ENCODE assay signal across 21 mouse cellular contexts in the genomic region with DNA sequence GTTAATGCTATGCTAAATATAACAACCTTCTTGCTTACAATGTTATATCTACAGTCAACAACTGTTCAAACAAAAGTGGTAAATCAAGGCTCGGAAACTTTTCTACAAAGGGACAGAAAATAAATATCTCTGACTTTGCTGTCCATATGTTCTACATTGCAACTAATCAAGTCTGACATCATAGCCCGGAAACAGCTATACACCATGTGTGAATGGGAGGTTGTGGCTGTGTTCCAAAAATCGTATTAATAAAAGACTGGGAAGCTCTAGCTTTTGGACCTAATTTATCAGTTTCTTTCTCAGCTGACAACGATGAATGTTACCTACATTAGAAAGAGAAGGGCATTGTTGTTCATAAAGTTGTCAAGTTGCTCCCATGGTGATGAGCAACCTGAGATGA. TPM values are rescaled to one million over a fixed set of nuclear protein-coding genes. Genes with fewer than 3 reads are reported as not detected.
DNase-seq lines count a peak whose midpoint lies in the region; ATAC-seq and TF ChIP-seq lines count a peak whose summit lies in the region.
"Had no signal": no experiment of that assay in that cellular context is flagged by ENCODE, and none has a peak within 500 bp of the region (broad histone marks: within the 10 kb centered on the region; RNA-seq: fewer than 3 reads in every experiment).

No protein-coding gene starts in this region.

- no peak for TF ChIP-seq CTCF in brain, embryonic 14.5 days (IDR thresholded peaks at IDR 0.05; ENCODE audit: borderline replicate concordance, extremely low read depth, insufficient read depth, insufficient read length)

- no peak overlapping the region for H3K4me2 ChIP-seq in embryonic facial prominence, embryonic 14.5 days (ENCODE audit: low read depth, low read length)
- H3K4me2 ChIP-seq in forebrain, embryonic 15.5 days (replicated peaks): no peak overlapping the region
- no peak overlapping the region for H3K4me2 ChIP-seq in forebrain, embryonic 12.5 days
- no peak overlapping the region for H3K4me2 ChIP-seq in limb, embryonic 14.5 days (replicated peaks; ENCODE audit: low read depth, low read length, severe bottlenecking)
- H3K4me2 ChIP-seq: embryonic facial prominence, embryonic 12.5 days; heart, embryonic 11.5 days; hindbrain, embryonic 12.5 days had no signal

- no peaks in the 10 kb centered on the region for H3K9me3 ChIP-seq in embryonic facial prominence, embryonic 14.5 days (ENCODE audit: control insufficient read depth, low read length)
- H3K9me3 ChIP-seq in embryonic facial prominence, embryonic 10.5 days: no peaks in the 10 kb centered on the region
- H3K9me3 ChIP-seq in forebrain, embryonic 15.5 days: no peaks in the 10 kb centered on the region
- H3K9me3 ChIP-seq in forebrain, embryonic 12.5 days: no peaks in the 10 kb centered on the region
- H3K9me3 ChIP-seq in limb, embryonic 14.5 days (ENCODE audit: control insufficient read depth, low read length): no peaks in the 10 kb centered on the region
- H3K9me3 ChIP-seq in limb, embryonic 10.5 days (replicated peaks): no peaks in the 10 kb centered on the region
- H3K9me3 ChIP-seq: embryonic facial prominence, embryonic 12.5 days; hindbrain, embryonic 12.5 days had no signal

- H3K9ac ChIP-seq in embryonic facial prominence, embryonic 14.5 days (ENCODE audit: low read depth, low read length): no peak overlapping the region
- H3K9ac ChIP-seq in forebrain, embryonic 15.5 days (replicated peaks): no peak overlapping the region
- H3K9ac ChIP-seq in forebrain, embryonic 12.5 days: no peak overlapping the region
- H3K9ac ChIP-seq in limb, embryonic 14.5 days (ENCODE audit: low read depth, low read length, severe bottlenecking): no peak overlapping the region
- H3K9ac ChIP-seq: embryonic facial prominence, embryonic 12.5 days; hindbrain, embryonic 12.5 days had no signal

- H3K36me3 ChIP-seq in embryonic facial prominence, embryonic 14.5 days (ENCODE audit: control insufficient read depth, insufficient read depth, low read length): no peaks in the 10 kb centered on the region
- no peaks in the 10 kb centered on the region for H3K36me3 ChIP-seq in embryonic facial prominence, embryonic 10.5 days (replicated peaks)
- H3K36me3 ChIP-seq in forebrain, embryonic 15.5 days: no peaks in the 10 kb centered on the region
- H3K36me3 ChIP-seq in forebrain, embryonic 12.5 days (replicated peaks): no peaks in the 10 kb centered on the region
- no peaks in the 10 kb centered on the region for H3K36me3 ChIP-seq in limb, embryonic 14.5 days (ENCODE audit: control insufficient read depth, insufficient read depth, low read length)
- no peaks in the 10 kb centered on the region for H3K36me3 ChIP-seq in limb, embryonic 10.5 days
- H3K36me3 ChIP-seq: embryonic facial prominence, embryonic 12.5 days; hindbrain, embryonic 12.5 days had no signal

- no peak for TF ChIP-seq POLR2A in limb, embryonic 14.5 days (IDR thresholded peaks at IDR 0.05; ENCODE audit: borderline replicate concordance, extremely low read depth, insufficient read depth, insufficient read length)
- TF ChIP-seq POLR2A in brain, embryonic 14.5 days (IDR thresholded peaks at IDR 0.05; ENCODE audit: borderline replicate concordance, extremely low read depth, insufficient read depth, insufficient read length, poor library complexity, severe bottlenecking): no peak

- no peak for ATAC-seq in embryonic facial prominence, embryonic 14.5 days (ENCODE audit: low read depth)
- ATAC-seq in forebrain, embryonic 15.5 days (replicated peaks): peak; percentile 66; the same call in 1 of the 2 replicates
- no peak for ATAC-seq in forebrain, embryonic 12.5 days (ENCODE audit: low FRiP score)
- ATAC-seq in limb, embryonic 14.5 days (ENCODE audit: low FRiP score, low read depth): no peak
- ATAC-seq: activated CD4-positive, CD25-positive, alpha-beta regulatory T cell, adult 4 months; intestine, postnatal 0 days had no signal

- H3K4me3 ChIP-seq in embryonic facial prominence, embryonic 14.5 days (ENCODE audit: low read depth, low read length): no peak overlapping the region
- no peak overlapping the region for H3K4me3 ChIP-seq in embryonic facial prominence, embryonic 10.5 days
- no peak overlapping the region for H3K4me3 ChIP-seq in forebrain, embryonic 15.5 days
- H3K4me3 ChIP-seq in forebrain, embryonic 12.5 days (replicated peaks): no peak overlapping the region
- H3K4me3 ChIP-seq in limb, embryonic 14.5 days (replicated peaks; ENCODE audit: low read length): no peak overlapping the region
- H3K4me3 ChIP-seq in limb, embryonic 10.5 days: no peak overlapping the region
- H3K4me3 ChIP-seq: embryonic facial prominence, embryonic 12.5 days; erythroblast, embryonic 14.5 days; gastrocnemius, adult 2 months; hindbrain, embryonic 12.5 days had no signal

- H3K27ac ChIP-seq in embryonic facial prominence, embryonic 14.5 days (replicated peaks; ENCODE audit: low read depth, low read length): no peak overlapping the region
- no peak overlapping the region for H3K27ac ChIP-seq in embryonic facial prominence, embryonic 10.5 days (replicated peaks)
- no peak overlapping the region for H3K27ac ChIP-seq in forebrain, embryonic 15.5 days (replicated peaks)
- H3K27ac ChIP-seq in forebrain, embryonic 12.5 days: no peak overlapping the region
- H3K27ac ChIP-seq in limb, embryonic 14.5 days (replicated peaks; ENCODE audit: low read depth, low read length): no peak overlapping the region
- H3K27ac ChIP-seq in limb, embryonic 10.5 days: no peak overlapping the region
- H3K27ac ChIP-seq: embryonic facial prominence, embryonic 12.5 days; gastrocnemius, adult 2 months; hindbrain, embryonic 12.5 days had no signal

- WGBS in embryonic facial prominence, embryonic 14.5 days: 66% methylated on average over 4 of the region's 4 CpGs
- 89% methylated on average over 4 of the region's 4 CpGs for WGBS in embryonic facial prominence, embryonic 10.5 days
- 45% methylated on average over 4 of the region's 4 CpGs for WGBS in forebrain, embryonic 15.5 days
- 75% methylated on average over 4 of the region's 4 CpGs for WGBS in forebrain, embryonic 12.5 days
- WGBS in limb, embryonic 14.5 days: 77% methylated on average over 4 of the region's 4 CpGs
- 92% methylated on average over 4 of the region's 4 CpGs for WGBS in limb, embryonic 10.5 days

- peak; percentile 5 for DNase-seq in embryonic facial prominence, embryonic 14.5 days (ENCODE audit: low spot score)
- DNase-seq in embryonic facial prominence, embryonic 10.5 days (ENCODE audit: low spot score): no peak
- DNase-seq in limb, embryonic 14.5 days (ENCODE audit: low spot score): peak; percentile 31
- DNase-seq in limb, embryonic 10.5 days (ENCODE audit: low spot score): no peak
- DNase-seq in brain, embryonic 14.5 days (ENCODE audit: low read depth): peak; percentile 71
- DNase-seq: adrenal gland, adult 8-10 months; adrenal gland, postnatal 25 days; cerebellum, adult 18-20 months; cerebellum, adult 9-10 months; cerebellum, postnatal 14 days; gastrocnemius, adult 2 months; gastrocnemius, postnatal 14 days; heart, adult 11 months had no signal

- H3K27me3 ChIP-seq in embryonic facial prominence, embryonic 14.5 days (replicated peaks; ENCODE audit: control insufficient read depth, insufficient read depth, low read length): no peaks in the 10 kb centered on the region
- H3K27me3 ChIP-seq in embryonic facial prominence, embryonic 10.5 days (replicated peaks; ENCODE audit: low read depth, poor library complexity, severe bottlenecking): no peaks in the 10 kb centered on the region
- no peaks in the 10 kb centered on the region for H3K27me3 ChIP-seq in forebrain, embryonic 15.5 days
- H3K27me3 ChIP-seq in forebrain, embryonic 12.5 days: no peaks in the 10 kb centered on the region
- H3K27me3 ChIP-seq in limb, embryonic 14.5 days (ENCODE audit: control insufficient read depth, insufficient read depth, low read length): no peaks in the 10 kb centered on the region
- no peaks in the 10 kb centered on the region for H3K27me3 ChIP-seq in limb, embryonic 10.5 days (ENCODE audit: low read depth, poor library complexity, severe bottlenecking)
- H3K27me3 ChIP-seq: embryonic facial prominence, embryonic 12.5 days; hindbrain, embryonic 12.5 days had no signal

- no peaks in the 10 kb centered on the region for H3K4me1 ChIP-seq in embryonic facial prominence, embryonic 14.5 days (ENCODE audit: control insufficient read depth, insufficient read depth, low read length)
- no peaks in the 10 kb centered on the region for H3K4me1 ChIP-seq in embryonic facial prominence, embryonic 10.5 days
- 0 out of 2 replicates have a peak, but pooled peaks cover 4% of the 10 kb centered on the region for H3K4me1 ChIP-seq in forebrain, embryonic 15.5 days
- no peaks in the 10 kb centered on the region for H3K4me1 ChIP-seq in forebrain, embryonic 12.5 days
- H3K4me1 ChIP-seq in limb, embryonic 14.5 days (ENCODE audit: control insufficient read depth, insufficient read depth, low read length): no peaks in the 10 kb centered on the region
- H3K4me1 ChIP-seq in limb, embryonic 10.5 days: no peaks in the 10 kb centered on the region
- H3K4me1 ChIP-seq: embryonic facial prominence, embryonic 12.5 days; hindbrain, embryonic 12.5 days had no signal

RNA-seq across cellular contexts. Expression of a gene that starts 37.5 kb away (rescaled TPM):
- 5.3 and 7.7 TPM in 2 replicates for polyA plus RNA-seq in embryonic facial prominence, embryonic 14.5 days (2014; fragmentation: Nextera tagmentation; extraction: Ambion mirVana)
- polyA plus RNA-seq in embryonic facial prominence, embryonic 10.5 days (2016; fragmentation: Nextera tagmentation; extraction: Ambion mirVana): 4.3 TPM in 2 replicates
- polyA plus RNA-seq in forebrain, embryonic 15.5 days (2015; fragmentation: Nextera tagmentation; extraction: Ambion mirVana): 161 and 172 TPM in 2 replicates
- 61.2 and 68.4 TPM in 2 replicates for polyA plus RNA-seq in forebrain, embryonic 12.5 days (2016; fragmentation: Nextera tagmentation; extraction: Ambion mirVana)
- polyA plus RNA-seq in limb, embryonic 14.5 days (2012; rRNA removed): 4.0 and 4.8 TPM in 2 replicates
- 6.2 and 6.9 TPM in 2 replicates for polyA plus RNA-seq in limb, embryonic 14.5 days (2014; fragmentation: Nextera tagmentation; extraction: Ambion mirVana)
- 2.5 and 3.7 TPM in 2 replicates for polyA plus RNA-seq in limb, embryonic 10.5 days (2016; fragmentation: Nextera tagmentation; extraction: Ambion mirVana)
- 45.0 and 47.9 TPM in 2 replicates for polyA plus RNA-seq in brain, embryonic 14.5 days (2012; rRNA removed)
- polyA plus RNA-seq: erythroblast, embryonic 14.5 days had no signal

Comparison
In these comparisons a context has a peak if more than half of its experiments do, and no peak if none do; other contexts are left out.
1. DNase-seq: peak in embryonic facial prominence, embryonic 14.5 days (single experiment), limb, embryonic 14.5 days (single experiment) and brain, embryonic 14.5 days (single experiment); none in embryonic facial prominence, embryonic 10.5 days (single experiment) and limb, embryonic 10.5 days (single experiment).